Mouse (Mus musculus) cortical plate, adult 2 months (tissue): ENCODE results near the gene Nol4l. TPM values are rescaled to one million over a fixed set of nuclear protein-coding genes. Genes with fewer than 3 reads are reported as not detected.
A peak's percentile ranks its signal among the peaks of the same experiment; 100 is the strongest.

ENCODE experiments used
- H3K27ac ChIP-seq: fragments of 200-500 bp; 2 replicates; pipeline ENCODE4 v1.5.1; 2012; ENCODE audit warnings: low read length, control low read depth, inconsistent platforms; ENCODE audit not compliant: insufficient read depth
- H3K4me1 ChIP-seq: fragments of 200-500 bp; 2 replicates; pipeline ENCODE4 v1.6.1; 2011; ENCODE audit warnings: low read length; ENCODE audit not compliant: control insufficient read depth, insufficient read depth
- H3K4me3 ChIP-seq: fragments of 200-500 bp; 2 replicates; pipeline ENCODE4 v1.5.1; 2011; ENCODE audit warnings: mild to moderate bottlenecking, low read length, control low read depth; ENCODE audit not compliant: insufficient read depth
- CTCF ChIP-seq: fragments of 200-500 bp; IDR thresholded peaks from 2 replicates; pipeline ENCODE4 v1.5.1; 2011; ENCODE audit warnings: mild to moderate bottlenecking, control low read depth, low read length; ENCODE audit not compliant: insufficient read depth; ENCODE audit errors: extremely low read depth
- POLR2A ChIP-seq: fragments of 200-500 bp; IDR thresholded peaks from 2 replicates; pipeline ENCODE4 v1.6.1; 2011; ENCODE audit warnings: mild to moderate bottlenecking, low read length, control low read depth; ENCODE audit not compliant: insufficient read depth; ENCODE audit errors: extremely low read depth
- polyA plus RNA-seq: library from polyadenylated mRNA; depleted of rRNA; stranded (reverse); fragments of >200 nt; gene quantifications from 2 replicates; pipeline ENCODE4 v1.2.3, GENCODE M21; 2012

The Nol4l gene
- polyA plus RNA-seq, 1 experiment, result 33.9 TPM

GRCm38 (mm10) chr2:153528571-153529364, 1.0 kb downstream of the Nol4l start:
- Histone ChIP-seq H3K4me1 (peaks cover 4% of the 10 kb centered on the region), H3K4me3 (peak overlapping the region; percentile 97), H3K27ac (peak overlapping the region; percentile 84; the same call in 1 of the 2 replicates)
- TF ChIP-seq CTCF (no peak), POLR2A (no peak)

- Histone ChIP-seq H3K27ac (peak overlapping the region; percentile 21; the same call in 1 of the 2 replicates), H3K4me1 (peaks cover 10% of the 10 kb centered on the region), H3K4me3 (peak overlapping the region; percentile 97)
- TF ChIP-seq POLR2A (no peak), CTCF (no peak)
Measured at GRCm38 (mm10) chr2:153527580-153528531, 1.9 kb downstream of the Nol4l start.

GRCm38 (mm10) chr2:153526850-153527530, 2.8 kb downstream of the Nol4l start:
- Histone ChIP-seq H3K27ac (no peak overlapping the region), H3K4me1 (peaks cover 12% of the 10 kb centered on the region), H3K4me3 (peak overlapping the region; percentile 97; the same call in 1 of the 2 replicates)
- TF ChIP-seq CTCF (no peak), POLR2A (no peak)

- Histone ChIP-seq H3K27ac (no peak overlapping the region), H3K4me1 (peaks cover 12% of the 10 kb centered on the region), H3K4me3 (no peak overlapping the region)
- no peak for TF ChIP-seq CTCF
Measured at GRCm38 (mm10) chr2:153525906-153526311, 3.9 kb downstream of the Nol4l start.

- no peak for TF ChIP-seq CTCF
- TF ChIP-seq POLR2A, result no peak
- H3K4me1 ChIP-seq, result peaks cover 12% of the 10 kb centered on the region
- H3K4me3 ChIP-seq, result no peak overlapping the region
- no peak overlapping the region for H3K27ac ChIP-seq
Measured at GRCm38 (mm10) chr2:153524727-153525126, 5.0 kb downstream of the Nol4l start.

- Histone ChIP-seq H3K4me1 (peaks cover 12% of the 10 kb centered on the region), H3K4me3 (no peak overlapping the region), H3K27ac (no peak overlapping the region)
- no peak for TF ChIP-seq CTCF
- TF ChIP-seq POLR2A, result no peak
Measured at GRCm38 (mm10) chr2:153523656-153524055, 6.1 kb downstream of the Nol4l start.

GRCm38 (mm10) chr2:153523143-153523542, 6.6 kb downstream of the Nol4l start:
- Histone ChIP-seq H3K4me1 (peaks cover 12% of the 10 kb centered on the region), H3K4me3 (no peak overlapping the region)
- TF ChIP-seq POLR2A, result no peak
- TF ChIP-seq CTCF, result no peak

GRCm38 (mm10) chr2:153522270-153522669, 7.5 kb downstream of the Nol4l start:
- TF ChIP-seq CTCF (no peak), POLR2A (no peak)
- Histone ChIP-seq H3K27ac (no peak overlapping the region), H3K4me3 (no peak overlapping the region), H3K4me1 (peaks cover 9% of the 10 kb centered on the region)

More at GRCm38 (mm10) chr2:153523143-153523542, 6.6 kb downstream of the Nol4l start:
- H3K27ac ChIP-seq, result no peak overlapping the region

GRCm38 (mm10) chr2:153520057-153520456, 9.7 kb downstream of the Nol4l start:
- no peak overlapping the region for H3K4me3 ChIP-seq
- no peak overlapping the region for H3K27ac ChIP-seq
- no peak for TF ChIP-seq POLR2A
- no peak for TF ChIP-seq CTCF
- peaks cover 10% of the 10 kb centered on the region for H3K4me1 ChIP-seq
